Mouse (Mus musculus) heart, adult 2 months (tissue): ENCODE data around the gene Dvl2.

Experiments used
- CTCF ChIP-seq: fragments of 200-600 bp; IDR thresholded peaks from 2 replicates; pipeline ENCODE4 v1.8.1; 2022; ENCODE audit warnings: antibody characterized with exemption, mild to moderate bottlenecking, moderate library complexity
- EP300 ChIP-seq: fragments of 200-500 bp; IDR thresholded peaks from 2 replicates; pipeline ENCODE4 v1.6.1; 2011; ENCODE audit warnings: low read depth, low read length, control low read depth; ENCODE audit not compliant: insufficient read depth

GRCm38 (mm10) chr11:69966006-69966859 lies 34.2 kb upstream of the Dvl2 start:
- TF ChIP-seq CTCF (no peak), EP300 (no peak)
